Mouse (Mus musculus) intestine, embryonic 16.5 days (tissue): ENCODE data around the gene Spag16. TPM values are rescaled to one million over a fixed set of nuclear protein-coding genes. Genes with fewer than 3 reads are reported as not detected.
"Not testable (repeated sequence)": the region's sequence is repeated elsewhere in the genome, so short reads cannot be mapped to it uniquely, and the experiment has no call there.

Experiments
- ATAC-seq: fragments of 200-750 bp; cut with Nextera tagmentation; 2 replicates; pipeline ENCODE4 v1.8.0; 2017; ENCODE audit warnings: moderate TSS enrichment, moderate library complexity
- H3K27ac ChIP-seq: fragments of 300-500 bp; sonication (generic); 2 replicates; pipeline ENCODE4 v1.5.1; 2014; ENCODE audit warnings: mild to moderate bottlenecking, low read length
- H3K27me3 ChIP-seq: fragments of 300-500 bp; sonication (generic); replicated peaks from 2 replicates; pipeline ENCODE4 v1.6.1; 2014; ENCODE audit warnings: low read length, control low read depth, mixed read lengths; ENCODE audit not compliant: control insufficient read depth, insufficient read depth
- H3K36me3 ChIP-seq: fragments of 300-500 bp; sonication (generic); 2 replicates; pipeline ENCODE4 v1.6.1; 2014; ENCODE audit warnings: low read length, control low read depth; ENCODE audit not compliant: control insufficient read depth, insufficient read depth
- H3K4me1 ChIP-seq: fragments of 300-500 bp; sonication (generic); 2 replicates; pipeline ENCODE4 v1.6.1; 2014; ENCODE audit warnings: low read length, control low read depth, mixed read lengths; ENCODE audit not compliant: control insufficient read depth, insufficient read depth
- H3K4me2 ChIP-seq: fragments of 300-500 bp; sonication (generic); 2 replicates; pipeline ENCODE4 v1.6.1; 2014; ENCODE audit warnings: low read depth, low read length, control low read depth
- H3K4me3 ChIP-seq: fragments of 300-500 bp; sonication (generic); 2 replicates; pipeline ENCODE4 v1.5.1; 2014; ENCODE audit warnings: mild to moderate bottlenecking, low read length
- H3K9ac ChIP-seq: fragments of 300-500 bp; sonication (generic); 2 replicates; pipeline ENCODE4 v1.6.1; 2014; ENCODE audit warnings: low read depth, low read length
- H3K9me3 ChIP-seq: fragments of 300-500 bp; sonication (generic); 2 replicates; pipeline ENCODE4 v1.6.1; 2016; ENCODE audit warnings: low read length, control low read depth; ENCODE audit not compliant: control insufficient read depth
- WGBS: fragments of 180-500 bp; shearing (Covaris S2); extraction: QIAGEN DNeasy Blood & Tissue Kit; methylation state at CpG from one replicate; pipeline ENCODE4 v1.1.7; 2014; 5-methylcytosine and 5-hydroxymethylcytosine counted together
- polyA plus RNA-seq: library from polyadenylated mRNA; unstranded; fragments of >200 nt; fragmentation: Nextera tagmentation; extraction: Ambion mirVana; gene quantifications from 2 replicates; pipeline ENCODE4 v1.2.1, GENCODE M21; 2015

Gene Spag16
- 0.09 and 0.13 TPM in 2 replicates for polyA plus RNA-seq

DNA sequence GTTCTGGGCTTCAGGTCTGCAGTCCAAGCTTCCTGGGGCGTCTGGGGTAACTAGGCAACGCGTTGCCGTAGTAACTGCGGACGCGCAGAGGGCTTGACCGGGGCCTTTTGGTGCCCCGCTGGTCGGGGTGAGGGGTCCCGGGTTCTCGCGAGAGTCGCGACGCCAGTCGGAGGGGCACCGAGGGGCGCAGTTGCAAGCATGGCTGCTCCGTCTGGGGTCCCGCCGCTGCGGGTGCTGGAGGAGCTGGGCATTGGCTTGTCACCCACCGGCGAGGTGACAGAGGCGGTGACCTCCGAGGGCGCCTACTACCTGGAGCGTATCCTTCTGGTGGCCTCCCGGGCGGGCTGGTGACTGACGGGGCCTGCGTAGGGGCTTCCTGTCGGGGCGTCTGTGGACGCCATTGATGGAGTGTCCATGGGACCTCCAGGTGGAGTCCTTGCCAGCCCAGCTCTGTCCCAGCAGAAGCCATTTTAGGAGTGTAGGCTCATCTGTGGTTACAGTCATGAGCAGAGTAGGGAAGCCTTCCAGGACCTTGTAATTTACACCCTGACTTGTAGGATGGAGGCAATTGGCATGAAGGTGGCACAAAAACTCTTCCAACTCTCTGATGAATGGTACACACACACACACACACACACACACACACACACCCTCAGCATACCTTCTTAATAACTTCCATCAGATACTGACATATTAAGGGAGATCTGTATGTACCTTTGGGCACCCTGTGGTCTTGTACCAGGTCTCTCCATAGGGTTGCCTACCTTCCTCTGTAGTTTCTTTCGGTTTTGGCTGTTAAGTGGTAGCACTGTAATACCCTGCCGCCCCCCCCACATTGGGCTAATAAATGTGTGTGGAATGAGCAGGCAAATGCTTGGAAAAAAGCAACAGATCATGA is at the start of gene Spag16:
Gene Spag16 (plus strand): TSS at position 165 of the 898 bp plus-strand sequence.
- H3K9ac ChIP-seq: peak within 1 kb of the TSS; percentile 7; the same call in 1 of the 2 replicates
- peak within 1 kb of the TSS; percentile 40 for H3K4me3 ChIP-seq
- no peaks in the 10 kb centered on the region for H3K9me3 ChIP-seq
- H3K4me1 ChIP-seq: no peaks in the 10 kb centered on the region; the same call in 1 of the 2 replicates
- no peaks in the 10 kb centered on the region for H3K36me3 ChIP-seq
- peak; percentile 83 for ATAC-seq
- H3K27me3 ChIP-seq: no peaks in the 10 kb centered on the region
- 9% methylated on average over 38 of the region's 38 CpGs for WGBS
- no peak within 1 kb of the TSS for H3K27ac ChIP-seq
- H3K4me2 ChIP-seq: peak within 1 kb of the TSS; percentile 57

DNA sequence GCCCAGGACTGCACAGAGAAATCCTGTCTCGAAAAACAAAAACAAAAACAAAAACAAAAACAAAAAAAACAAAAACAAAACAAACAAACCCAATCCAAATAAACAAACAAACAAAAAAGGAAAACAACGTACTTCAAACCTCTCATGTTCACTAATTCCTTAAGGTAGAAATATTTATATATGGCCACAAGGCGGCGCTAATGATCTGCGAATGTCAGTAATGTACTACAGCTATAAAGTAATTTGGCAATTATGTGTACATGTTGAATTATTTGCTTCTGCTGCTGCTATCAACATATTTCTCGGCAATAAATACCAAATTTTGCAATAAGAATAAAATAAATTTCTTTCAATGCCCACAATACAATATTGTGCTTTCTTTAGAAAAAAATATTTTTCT is 41.6 kb upstream of the Spag16 start:
- 6% methylated on average over 6 of the region's 6 CpGs for WGBS
- H3K4me3 ChIP-seq: no peak overlapping the region

DNA sequence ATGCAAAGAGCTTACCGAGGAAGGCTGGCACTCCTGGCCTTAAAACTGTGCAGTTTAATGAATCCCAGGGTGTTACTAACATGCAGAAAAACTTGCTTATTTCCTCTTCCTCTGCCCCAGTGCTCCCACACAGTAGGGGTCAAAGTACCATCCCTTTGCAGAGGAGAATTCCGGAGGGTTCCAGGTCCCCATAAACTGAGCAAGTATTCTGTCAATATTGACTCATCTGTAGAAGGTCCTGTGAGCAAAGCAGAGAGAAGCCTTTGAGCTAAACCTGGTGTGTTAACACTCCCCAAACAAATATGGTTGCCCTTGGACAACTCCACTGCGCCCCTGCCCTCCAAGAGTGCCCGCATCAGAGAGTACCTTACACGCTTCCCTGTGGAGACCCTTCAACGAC is 40.1 kb upstream of the Spag16 start:
- Histone ChIP-seq H3K4me1 (peaks cover 4% of the 10 kb centered on the region; the same call in 1 of the 2 replicates), H3K9ac (no peak overlapping the region), H3K9me3 (no peaks in the 10 kb centered on the region), H3K4me3 (no peak overlapping the region), H3K36me3 (no peaks in the 10 kb centered on the region), H3K27ac (peak overlapping the region; percentile 51; the same call in 1 of the 2 replicates), H3K27me3 (no peaks in the 10 kb centered on the region), H3K4me2 (0 out of 2 replicates have a peak overlapping the region, but pooled peaks have one; percentile 19)
- peak; percentile 96 for ATAC-seq
- 37% methylated on average over 6 of the region's 6 CpGs for WGBS

More for the DNA sequence above, 41.6 kb upstream of the Spag16 start:
- no peaks in the 10 kb centered on the region for H3K9me3 ChIP-seq
- no peak overlapping the region for H3K9ac ChIP-seq
- H3K4me1 ChIP-seq: peaks cover 4% of the 10 kb centered on the region; the same call in 1 of the 2 replicates
- H3K27ac ChIP-seq: no peak overlapping the region
- no peaks in the 10 kb centered on the region for H3K27me3 ChIP-seq
- H3K36me3 ChIP-seq: no peaks in the 10 kb centered on the region
- H3K4me2 ChIP-seq: no peak overlapping the region
- ATAC-seq: no peak

DNA sequence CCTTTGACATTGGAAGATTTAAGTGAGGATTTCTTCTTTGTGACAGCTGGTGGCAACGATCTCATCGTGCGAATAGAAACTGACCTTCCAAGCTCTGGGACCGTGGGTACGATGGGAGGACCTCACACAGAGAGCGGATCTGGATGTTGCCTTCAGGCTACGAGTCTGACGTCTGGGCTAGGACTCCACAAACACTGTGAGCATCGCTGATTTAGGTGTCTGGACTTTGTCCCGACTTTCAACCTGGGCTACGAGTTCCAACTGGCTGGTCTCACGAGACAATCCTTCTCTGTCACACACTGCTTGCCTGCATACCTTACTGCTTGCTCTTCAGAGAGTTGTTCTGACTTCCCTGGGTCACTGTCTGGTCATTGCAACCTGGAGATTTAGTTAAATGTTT is 39.4 kb upstream of the Spag16 start:
- 0 out of 2 replicates have a peak overlapping the region, but pooled peaks have one; percentile 19 for H3K4me2 ChIP-seq
- H3K4me1 ChIP-seq: peaks cover 4% of the 10 kb centered on the region; the same call in 1 of the 2 replicates
- WGBS: 38% methylated on average over 12 of the region's 12 CpGs
- ATAC-seq: peak; percentile 47
- H3K4me3 ChIP-seq: no peak overlapping the region
- no peaks in the 10 kb centered on the region for H3K36me3 ChIP-seq
- H3K27me3 ChIP-seq: no peaks in the 10 kb centered on the region
- no peak overlapping the region for H3K9ac ChIP-seq
- no peak overlapping the region for H3K27ac ChIP-seq
- H3K9me3 ChIP-seq: no peaks in the 10 kb centered on the region

DNA sequence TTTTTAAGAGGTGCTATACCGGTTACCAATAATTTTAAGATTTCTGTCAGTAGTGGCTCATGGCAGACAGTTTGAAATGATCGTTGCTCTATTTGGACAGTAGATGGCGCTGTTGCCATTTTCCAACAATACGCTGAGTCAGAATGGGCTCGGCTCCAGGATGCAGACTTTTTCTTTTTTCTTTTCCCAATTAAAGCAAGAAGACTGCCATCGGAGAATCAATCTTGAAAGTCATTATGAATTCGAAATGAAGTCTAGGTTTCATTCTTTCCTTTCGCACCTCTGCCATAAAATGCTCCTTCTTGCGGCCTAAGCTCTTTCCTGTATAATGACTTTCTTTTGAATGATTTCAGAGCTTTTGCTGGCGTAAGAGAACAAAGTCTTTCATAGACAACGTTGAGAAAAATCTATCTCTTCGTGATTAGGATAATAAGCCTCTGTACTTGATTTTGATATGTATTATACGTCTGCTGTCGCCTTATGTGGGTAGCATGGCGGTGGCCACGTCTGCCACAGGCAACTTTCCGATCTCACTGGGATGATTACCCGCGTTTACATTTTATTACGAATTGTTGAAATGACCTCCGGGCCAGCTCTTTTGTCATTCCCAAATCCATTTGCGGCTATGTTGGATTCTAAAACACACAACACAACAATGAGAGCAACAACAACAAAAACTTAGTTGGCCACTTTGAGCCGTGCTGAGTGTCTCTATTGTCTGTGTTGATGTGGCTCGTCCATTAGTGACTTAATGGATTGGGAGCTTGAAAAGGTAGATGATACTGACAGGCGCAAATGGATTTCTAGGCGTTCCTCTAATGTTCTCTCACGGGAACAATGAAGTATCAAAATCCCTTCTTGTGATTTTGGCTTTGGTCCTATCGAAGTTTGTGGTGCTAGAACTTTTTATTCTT is 36.2 kb upstream of the Spag16 start:
- Histone ChIP-seq H3K9me3 (no peaks in the 10 kb centered on the region), H3K36me3 (no peaks in the 10 kb centered on the region), H3K27ac (no peak overlapping the region), H3K4me3 (peak overlapping the region; percentile 15), H3K4me2 (peak overlapping the region; percentile 27), H3K9ac (no peak overlapping the region), H3K4me1 (peaks cover 4% of the 10 kb centered on the region; the same call in 1 of the 2 replicates), H3K27me3 (no peaks in the 10 kb centered on the region)
- no peak for ATAC-seq
- WGBS: 39% methylated on average over 28 of the region's 28 CpGs

DNA sequence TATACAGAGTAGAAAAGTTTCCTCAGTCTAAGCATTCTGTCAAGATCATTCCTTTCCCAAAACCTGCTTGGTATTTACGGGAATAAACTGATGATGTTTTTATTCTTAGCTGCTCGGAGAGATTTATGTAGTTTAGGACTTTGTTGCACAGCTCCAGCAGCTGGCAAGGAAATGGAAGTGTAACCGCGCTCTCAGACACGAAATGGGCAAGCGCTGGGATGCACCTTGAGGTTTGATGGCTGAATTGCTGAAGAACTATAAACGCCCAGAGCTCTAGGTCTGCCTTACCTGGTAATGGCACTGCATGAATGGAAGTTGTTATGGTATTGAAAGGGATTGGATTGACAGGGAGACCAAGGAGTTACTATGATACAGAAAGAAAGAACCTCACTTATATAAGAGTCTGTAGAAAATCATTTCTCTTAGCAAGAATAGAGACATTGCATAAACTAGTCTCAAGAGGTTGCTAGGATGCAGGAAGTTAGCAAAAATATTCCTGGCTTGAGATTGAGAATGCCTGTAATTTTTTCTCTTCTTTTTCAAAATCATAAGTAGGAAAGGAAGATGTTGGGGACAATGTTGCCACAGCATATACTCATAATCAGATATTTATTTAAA is 27.7 kb upstream of the Spag16 start:
- Histone ChIP-seq H3K4me2 (no peak overlapping the region), H3K36me3 (no peaks in the 10 kb centered on the region), H3K9me3 (no peaks in the 10 kb centered on the region), H3K4me3 (no peak overlapping the region), H3K4me1 (no peaks in the 10 kb centered on the region), H3K9ac (no peak overlapping the region), H3K27ac (no peak overlapping the region), H3K27me3 (no peaks in the 10 kb centered on the region)
- ATAC-seq: no peak
- 78% methylated on average over 7 of the region's 7 CpGs for WGBS

DNA sequence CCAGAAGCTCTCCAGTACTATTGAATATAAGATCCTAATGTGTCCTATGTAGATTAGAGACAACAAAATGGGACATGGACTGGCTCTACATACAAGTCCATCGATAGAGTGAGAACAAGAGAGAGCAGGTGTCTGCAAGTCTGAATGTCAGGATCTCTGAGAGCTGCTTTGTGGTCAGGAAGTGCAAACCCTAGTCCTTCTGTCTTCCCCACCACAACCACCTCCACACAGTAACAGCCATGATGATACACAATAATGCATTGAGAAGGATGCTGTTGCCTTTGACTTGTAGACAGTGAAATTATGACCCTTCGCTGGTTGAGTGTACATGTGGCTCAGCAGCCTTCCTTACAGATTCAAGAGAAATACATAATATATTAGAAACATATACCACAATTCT is 16.6 kb upstream of the Spag16 start:
- no peaks in the 10 kb centered on the region for H3K4me1 ChIP-seq
- H3K27me3 ChIP-seq: no peaks in the 10 kb centered on the region
- H3K9ac ChIP-seq: no peak overlapping the region
- H3K27ac ChIP-seq: no peak overlapping the region
- no peak for ATAC-seq
- WGBS: 93% methylated on average over 2 of the region's 2 CpGs
- no peak overlapping the region for H3K4me2 ChIP-seq
- no peak overlapping the region for H3K4me3 ChIP-seq
- no peaks in the 10 kb centered on the region for H3K9me3 ChIP-seq
- H3K36me3 ChIP-seq: no peaks in the 10 kb centered on the region

DNA sequence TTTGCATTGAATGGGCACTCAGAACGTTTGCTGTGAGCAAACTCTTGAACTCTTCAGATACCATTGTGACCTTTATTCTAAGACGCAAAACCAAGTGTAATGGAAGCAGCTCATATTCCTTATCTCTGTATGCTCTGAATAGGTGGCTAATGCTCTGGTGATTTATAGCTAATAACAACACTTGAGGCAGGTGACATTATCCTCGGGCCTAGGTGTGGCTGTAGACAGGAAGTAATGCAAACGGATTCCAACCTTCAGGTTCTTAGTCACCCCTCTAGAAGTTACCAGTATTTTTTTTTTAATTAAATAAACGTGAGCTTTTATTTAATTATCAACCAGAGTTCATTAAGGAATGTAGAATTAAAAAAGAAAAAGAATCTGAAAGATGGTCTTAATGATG is 1.1 kb upstream of the Spag16 start:
- H3K9ac ChIP-seq, H3K4me3 ChIP-seq, H3K36me3 ChIP-seq, H3K27me3 ChIP-seq, H3K4me1 ChIP-seq, H3K27ac ChIP-seq, H3K9me3 ChIP-seq, H3K4me2 ChIP-seq: not testable (repeated sequence)
- ATAC-seq: peak; percentile 86
- WGBS: 50% methylated on average over 5 of the region's 5 CpGs
